Mouse (Mus musculus) embryonic facial prominence, embryonic 13.5 days (tissue): Measurements from ENCODE around the gene Chka. TPM values are rescaled to one million over a fixed set of nuclear protein-coding genes. Genes with fewer than 3 reads are reported as not detected.
A peak's percentile ranks its signal among the peaks of the same experiment; 100 is the strongest.

Experiments
- ATAC-seq: fragments of 200-750 bp; cut with Nextera tagmentation; 2 replicates; pipeline ENCODE4 v1.8.0; 2017; ENCODE audit warnings: low read depth; ENCODE audit not compliant: insufficient number of reproducible peaks, insufficient read depth, low FRiP score, low TSS enrichment
- H3K27ac ChIP-seq: fragments of 300-500 bp; sonication (generic); 2 replicates; pipeline ENCODE4 v1.5.1; 2015; ENCODE audit warnings: moderate library complexity, mild to moderate bottlenecking, inconsistent platforms
- H3K27me3 ChIP-seq: fragments of 300-500 bp; sonication (generic); 2 replicates; pipeline ENCODE4 v1.6.1; 2015; ENCODE audit warnings: mild to moderate bottlenecking, inconsistent platforms
- H3K36me3 ChIP-seq: fragments of 300-500 bp; sonication (generic); 2 replicates; pipeline ENCODE4 v1.6.1; 2015; ENCODE audit warnings: mild to moderate bottlenecking, inconsistent platforms
- H3K4me1 ChIP-seq: fragments of 300-500 bp; sonication (generic); 2 replicates; pipeline ENCODE4 v1.6.1; 2015; ENCODE audit warnings: inconsistent platforms
- H3K4me2 ChIP-seq: fragments of 300-500 bp; sonication (generic); 2 replicates; pipeline ENCODE4 v1.6.1; 2015; ENCODE audit warnings: moderate library complexity, mild to moderate bottlenecking, inconsistent platforms
- H3K4me3 ChIP-seq: fragments of 300-500 bp; sonication (generic); 2 replicates; pipeline ENCODE4 v1.5.1; 2015; ENCODE audit warnings: mild to moderate bottlenecking, inconsistent platforms
- H3K9ac ChIP-seq: fragments of 300-500 bp; sonication (generic); 2 replicates; pipeline ENCODE4 v1.6.1; 2015; ENCODE audit warnings: mild to moderate bottlenecking, inconsistent platforms
- H3K9me3 ChIP-seq: fragments of 300-500 bp; sonication (generic); 2 replicates; pipeline ENCODE4 v1.6.1; 2016; ENCODE audit warnings: inconsistent platforms
- WGBS: fragments of 180-500 bp; shearing (Covaris S2); methylation state at CpG from one replicate; pipeline ENCODE4 v1.1.7; 2015; ENCODE audit warnings: mixed read lengths; 5-methylcytosine and 5-hydroxymethylcytosine counted together
- polyA plus RNA-seq: library from polyadenylated mRNA; unstranded; fragments of >200 nt; fragmentation: Nextera tagmentation; extraction: Ambion mirVana; gene quantifications from 2 replicates; pipeline ENCODE4 v1.2.1, GENCODE M21; 2015

Chka gene
- polyA plus RNA-seq, 1 experiment from 2014 or later, result 56.5 TPM

DNA sequence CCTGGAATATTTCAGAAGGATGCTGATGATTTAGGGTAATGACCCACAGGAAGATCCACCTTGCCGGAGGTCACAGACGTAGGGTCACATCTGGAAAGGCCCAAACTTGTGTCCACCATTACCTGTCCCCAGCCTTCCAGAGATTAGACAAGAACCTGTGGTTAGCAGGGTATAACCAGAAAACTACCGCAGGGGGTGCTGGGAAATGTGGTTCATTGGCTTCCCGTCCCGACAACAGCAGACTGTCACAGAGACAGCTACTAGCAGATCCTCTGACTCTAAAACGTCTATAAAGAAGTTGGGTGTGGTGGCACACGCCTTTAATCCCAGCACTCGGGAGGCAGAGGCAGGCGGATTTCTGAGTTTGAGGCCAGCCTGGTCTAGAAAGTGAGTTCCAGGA, 14.8 kb upstream of the Chka start:
- Histone ChIP-seq H3K4me2 (no peak overlapping the region), H3K27ac (no peak overlapping the region), H3K4me3 (no peak overlapping the region), H3K36me3 (no peaks in the 10 kb centered on the region), H3K27me3 (no peaks in the 10 kb centered on the region), H3K9me3 (no peaks in the 10 kb centered on the region), H3K9ac (no peak overlapping the region), H3K4me1 (peaks cover 8% of the 10 kb centered on the region; the same call in 1 of the 2 replicates)
- no peak for ATAC-seq
- 88% methylated on average over 9 of the region's 9 CpGs for WGBS

DNA sequence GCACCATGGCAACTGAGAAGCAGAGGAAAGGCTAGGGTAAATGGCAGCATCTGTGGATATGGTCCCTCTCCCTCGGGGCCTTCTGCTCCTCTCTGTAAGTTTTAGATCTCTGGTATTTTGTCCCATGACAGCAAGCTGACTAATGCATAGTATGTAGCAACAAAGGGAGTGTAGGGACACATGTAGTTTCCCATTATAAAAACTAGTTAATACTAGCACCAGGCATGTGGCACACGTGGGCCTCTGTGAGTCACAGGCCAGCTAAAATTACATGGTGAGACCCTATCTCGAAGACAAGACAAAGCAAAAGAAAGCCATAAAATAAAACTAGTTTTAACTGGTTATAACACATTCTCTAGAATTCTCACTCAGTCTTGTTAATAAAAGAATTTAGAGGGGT, 12.6 kb upstream of the Chka start:
- H3K4me1 ChIP-seq, result 0 out of 2 replicates have a peak, but pooled peaks cover 4% of the 10 kb centered on the region
- H3K36me3 ChIP-seq, result no peaks in the 10 kb centered on the region
- ATAC-seq, result no peak
- H3K4me2 ChIP-seq, result no peak overlapping the region
- no peaks in the 10 kb centered on the region for H3K9me3 ChIP-seq
- H3K27me3 ChIP-seq, result no peaks in the 10 kb centered on the region
- H3K27ac ChIP-seq, result no peak overlapping the region
- H3K9ac ChIP-seq, result no peak overlapping the region
- H3K4me3 ChIP-seq, result no peak overlapping the region
- 71% methylated on average over 3 of the region's 3 CpGs for WGBS

DNA sequence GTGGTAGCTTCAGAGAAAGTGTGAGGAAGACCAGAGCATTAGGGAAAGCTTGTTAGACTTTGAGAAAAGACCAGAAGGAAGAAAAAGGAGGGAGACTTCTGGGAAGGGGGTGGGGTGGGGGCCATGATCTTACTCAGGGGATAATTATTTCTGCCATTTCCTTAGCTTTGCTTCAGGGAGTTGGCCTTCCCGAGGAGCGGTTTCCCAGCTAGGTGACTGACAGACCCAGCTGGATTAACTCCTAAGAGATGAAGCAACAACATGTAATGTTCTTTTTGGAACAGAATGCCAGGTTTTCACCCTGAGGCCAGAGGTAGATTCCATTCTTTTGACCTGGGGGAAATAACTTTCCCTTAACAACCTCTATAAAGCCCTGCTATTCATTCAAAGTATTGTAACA, 11.9 kb upstream of the Chka start:
- 25% methylated on average over 2 of the region's 2 CpGs for WGBS
- no peak overlapping the region for H3K27ac ChIP-seq
- ATAC-seq, result no peak

DNA sequence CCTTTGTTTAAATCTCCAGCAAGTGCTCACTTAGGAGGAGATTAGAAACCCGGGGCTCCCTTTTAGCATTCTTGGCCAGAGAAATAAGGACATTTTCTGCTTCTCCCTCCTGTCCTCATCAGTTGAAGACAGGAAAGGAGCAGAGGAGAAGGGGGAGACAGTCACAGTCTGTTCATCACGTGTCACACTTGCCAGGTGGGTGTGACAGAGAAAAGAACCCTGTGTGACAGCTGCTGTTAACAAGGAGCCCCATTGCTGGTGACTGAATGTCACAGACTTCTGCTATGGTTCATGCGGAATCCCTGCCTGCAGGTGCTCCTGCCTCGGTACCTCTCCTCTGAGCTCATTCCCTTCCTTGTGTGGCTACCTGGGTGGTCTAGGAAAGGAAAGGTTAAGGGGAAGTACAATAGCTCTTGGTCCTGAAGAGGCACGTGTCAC, 11.3 kb upstream of the Chka start:
- 37% methylated on average over 5 of the region's 5 CpGs for WGBS
- Histone ChIP-seq H3K9ac (no peak overlapping the region), H3K9me3 (no peaks in the 10 kb centered on the region), H3K27ac (no peak overlapping the region; the same call in 1 of the 2 replicates), H3K4me3 (no peak overlapping the region), H3K36me3 (no peaks in the 10 kb centered on the region), H3K4me2 (no peak overlapping the region), H3K4me1 (0 out of 2 replicates have a peak, but pooled peaks cover 4% of the 10 kb centered on the region), H3K27me3 (no peaks in the 10 kb centered on the region)
- no peak for ATAC-seq

More for the DNA sequence above, 11.9 kb upstream of the Chka start:
- Histone ChIP-seq H3K36me3 (no peaks in the 10 kb centered on the region), H3K27me3 (no peaks in the 10 kb centered on the region), H3K9me3 (no peaks in the 10 kb centered on the region), H3K4me3 (no peak overlapping the region), H3K4me1 (0 out of 2 replicates have a peak, but pooled peaks cover 4% of the 10 kb centered on the region), H3K4me2 (no peak overlapping the region), H3K9ac (no peak overlapping the region)

DNA sequence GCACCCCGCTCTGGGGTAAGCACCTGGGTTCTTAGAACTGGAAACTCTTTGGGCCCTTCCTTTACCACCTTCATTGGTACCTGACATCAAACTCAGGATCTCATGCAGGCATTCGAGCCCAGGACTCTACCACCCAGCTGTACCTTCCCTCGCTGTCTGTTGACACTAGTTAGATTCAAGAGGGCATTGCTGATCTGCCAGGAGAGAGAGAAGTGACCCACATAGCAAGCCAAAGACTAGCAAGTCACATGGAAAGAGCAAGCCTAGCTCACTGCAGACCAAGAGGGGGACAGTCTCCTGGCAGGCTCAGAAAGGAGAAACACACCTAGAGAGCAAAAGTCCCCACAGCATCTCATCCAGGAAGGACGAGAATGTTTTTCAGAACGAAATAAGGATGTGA, 10.9 kb upstream of the Chka start:
- Histone ChIP-seq H3K9me3 (no peaks in the 10 kb centered on the region), H3K4me3 (no peak overlapping the region), H3K9ac (no peak overlapping the region), H3K4me2 (no peak overlapping the region), H3K27ac (no peak overlapping the region), H3K4me1 (0 out of 2 replicates have a peak, but pooled peaks cover 4% of the 10 kb centered on the region), H3K36me3 (no peaks in the 10 kb centered on the region), H3K27me3 (no peaks in the 10 kb centered on the region)
- WGBS, result 82% methylated on average over 5 of the region's 5 CpGs
- ATAC-seq, result no peak

DNA sequence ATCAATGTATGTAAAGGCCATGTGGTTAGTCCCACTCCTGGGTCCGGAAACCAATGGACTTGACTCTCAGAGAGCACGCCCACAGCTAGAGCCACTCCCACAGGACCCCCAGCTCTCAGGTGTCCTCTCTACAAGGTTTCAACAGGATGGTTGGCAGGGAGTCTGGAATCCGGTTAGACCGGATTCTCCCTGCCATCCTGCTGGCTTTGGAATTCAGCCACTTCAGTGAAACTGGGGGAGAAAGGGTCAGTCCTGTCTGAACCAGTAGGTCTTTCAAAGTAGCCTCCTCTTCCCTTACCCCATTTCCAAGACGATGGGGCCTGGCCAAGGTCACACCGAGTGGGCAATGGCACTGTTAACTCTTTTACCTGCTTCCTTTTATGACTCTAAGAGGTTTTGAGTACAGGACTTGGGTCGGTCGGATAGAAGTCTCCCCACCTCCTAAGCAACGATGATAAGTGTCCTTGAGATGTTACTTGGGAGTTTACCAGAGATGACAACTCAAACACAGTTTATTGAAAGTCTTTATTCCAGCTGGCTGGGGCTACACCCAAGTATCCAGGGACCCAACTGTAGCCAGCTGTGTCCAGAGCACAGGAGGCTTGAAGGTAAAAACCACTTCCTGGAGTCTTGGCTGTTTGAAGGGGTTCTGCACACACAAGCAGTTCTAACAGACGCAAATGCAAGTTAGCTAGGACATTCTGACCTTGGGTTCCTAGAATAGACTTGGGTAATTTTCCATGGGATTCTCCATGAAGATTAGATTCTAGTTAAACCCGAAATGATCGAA, 9.0 kb upstream of the Chka start:
- no peak overlapping the region for H3K27ac ChIP-seq

GRCm38 (mm10) chr19:3843629-3844028, 7.9 kb upstream of the Chka start:
- Histone ChIP-seq H3K36me3 (no peaks in the 10 kb centered on the region), H3K9me3 (no peaks in the 10 kb centered on the region), H3K27ac (no peak overlapping the region), H3K4me3 (no peak overlapping the region), H3K9ac (no peak overlapping the region), H3K4me1 (0 out of 2 replicates have a peak, but pooled peaks cover 4% of the 10 kb centered on the region), H3K4me2 (no peak overlapping the region), H3K27me3 (no peaks in the 10 kb centered on the region)
- 69% methylated on average over 2 of the region's 2 CpGs for WGBS
- ATAC-seq, result no peak

More for the DNA sequence above, 9.0 kb upstream of the Chka start:
- Histone ChIP-seq H3K4me3 (no peak overlapping the region), H3K36me3 (no peaks in the 10 kb centered on the region), H3K9ac (no peak overlapping the region), H3K27me3 (no peaks in the 10 kb centered on the region), H3K4me2 (no peak overlapping the region), H3K9me3 (no peaks in the 10 kb centered on the region), H3K4me1 (0 out of 2 replicates have a peak, but pooled peaks cover 4% of the 10 kb centered on the region)
- 39% methylated on average over 12 of the region's 12 CpGs for WGBS
- ATAC-seq, result 0 out of 2 replicates have a peak, but pooled peaks have one; percentile 32

DNA sequence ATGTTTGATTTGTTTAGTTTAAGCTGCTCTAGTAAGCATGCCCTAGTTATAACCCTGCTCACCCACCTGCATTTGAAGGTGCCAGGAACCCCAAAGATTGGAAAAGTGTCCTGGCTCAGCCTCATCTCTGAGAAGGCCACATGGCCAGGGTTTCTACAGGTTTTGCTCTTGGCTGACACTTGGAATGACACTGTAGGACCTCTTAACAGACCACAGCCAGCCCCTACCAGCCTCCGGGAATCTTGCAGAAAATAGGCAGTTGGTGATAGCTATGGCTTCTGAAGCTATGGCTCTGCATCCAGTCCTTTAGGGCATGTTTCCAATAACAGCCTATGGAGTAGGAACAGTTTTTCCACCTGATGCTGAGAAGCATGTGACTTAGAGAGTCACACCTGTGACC, 6.7 kb upstream of the Chka start:
- H3K36me3 ChIP-seq, result no peaks in the 10 kb centered on the region
- H3K27ac ChIP-seq, result no peak overlapping the region
- 0 out of 2 replicates have a peak, but pooled peaks cover 3% of the 10 kb centered on the region for H3K4me1 ChIP-seq
- H3K9ac ChIP-seq, result no peak overlapping the region
- no peak overlapping the region for H3K4me2 ChIP-seq
- H3K27me3 ChIP-seq, result no peaks in the 10 kb centered on the region
- H3K4me3 ChIP-seq, result no peak overlapping the region
- ATAC-seq, result no peak
- 90% methylated on average over 1 of the region's 1 CpGs for WGBS
- no peaks in the 10 kb centered on the region for H3K9me3 ChIP-seq

DNA sequence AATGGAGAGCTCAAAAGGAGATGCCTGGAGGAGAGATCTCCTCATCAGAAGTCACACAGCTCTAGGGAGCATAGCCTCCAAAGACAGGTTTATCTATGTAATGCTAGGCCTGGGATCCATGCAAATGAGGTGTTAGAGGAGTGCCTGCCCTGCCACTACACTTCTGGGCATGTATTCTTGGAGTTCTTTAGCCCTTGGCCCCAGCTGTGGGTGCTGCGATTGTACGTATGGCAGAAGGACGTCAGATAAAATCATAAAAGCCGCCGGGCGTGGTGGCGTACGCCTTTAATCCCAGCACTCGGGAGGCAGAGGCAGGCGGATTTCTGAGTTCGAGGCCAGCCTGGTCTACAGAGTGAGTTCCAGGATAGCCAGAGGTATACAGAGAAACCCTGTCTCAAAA, 6.2 kb upstream of the Chka start:
- no peak overlapping the region for H3K4me3 ChIP-seq
- no peaks in the 10 kb centered on the region for H3K9me3 ChIP-seq
- no peaks in the 10 kb centered on the region for H3K27me3 ChIP-seq
- no peak overlapping the region for H3K27ac ChIP-seq
- no peaks in the 10 kb centered on the region for H3K36me3 ChIP-seq
- WGBS, result 89% methylated on average over 11 of the region's 11 CpGs
- H3K4me1 ChIP-seq, result no peaks in the 10 kb centered on the region
- H3K4me2 ChIP-seq, result no peak overlapping the region
- no peak for ATAC-seq
- H3K9ac ChIP-seq, result no peak overlapping the region

GRCm38 (mm10) chr19:3845803-3846406, 5.7 kb upstream of the Chka start:
- Histone ChIP-seq H3K27ac (no peak overlapping the region), H3K9ac (no peak overlapping the region), H3K9me3 (no peaks in the 10 kb centered on the region), H3K27me3 (no peaks in the 10 kb centered on the region), H3K4me1 (peaks cover 2% of the 10 kb centered on the region), H3K4me3 (no peak overlapping the region), H3K4me2 (no peak overlapping the region), H3K36me3 (no peaks in the 10 kb centered on the region)
- WGBS, result 52% methylated on average over 1 of the region's 1 CpGs
- ATAC-seq, result no peak

DNA sequence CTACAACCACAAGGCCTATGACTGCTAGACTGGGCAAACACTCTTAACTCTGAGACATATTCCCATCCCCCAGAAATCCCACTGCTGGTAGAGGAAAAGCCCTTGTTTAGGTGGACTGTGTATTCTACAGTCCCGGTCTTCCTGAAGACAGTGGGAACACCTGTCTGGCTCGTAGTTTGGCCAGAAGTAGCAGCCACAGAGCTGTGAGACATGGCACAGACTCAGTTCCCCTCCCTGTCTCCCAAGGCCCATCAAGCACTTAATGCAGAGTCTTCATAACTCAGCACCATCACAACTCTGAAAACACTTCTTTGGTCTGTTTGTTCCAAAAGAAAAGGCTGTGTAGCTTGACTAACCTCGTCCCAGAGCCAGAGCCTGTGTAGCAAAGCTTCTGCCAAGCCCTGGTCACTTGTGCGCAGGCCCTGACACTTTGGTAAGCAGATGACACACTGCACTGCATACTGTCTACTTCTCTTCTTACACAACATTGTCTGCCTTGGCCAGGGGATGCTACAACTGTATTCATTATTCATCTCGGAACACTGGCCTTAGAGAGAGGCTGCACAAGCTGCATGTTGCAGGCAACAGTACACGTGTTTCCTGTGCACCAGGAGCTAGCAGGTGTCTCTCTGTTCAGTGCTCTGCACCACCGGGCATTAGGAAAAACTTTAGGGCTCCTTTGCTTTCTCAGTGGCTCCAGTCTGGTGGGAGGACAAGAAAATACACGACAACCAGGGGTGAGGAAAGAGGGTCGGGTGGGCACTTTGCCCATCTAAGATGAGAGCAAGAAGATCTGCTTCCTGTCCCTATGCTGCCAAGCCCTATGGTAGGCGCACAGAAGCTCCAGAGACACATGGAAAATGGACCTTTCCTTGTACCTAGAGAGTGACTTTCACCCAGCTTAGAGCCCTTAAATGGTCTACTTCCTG, 4.6 kb upstream of the Chka start:
- WGBS, result 77% methylated on average over 10 of the region's 10 CpGs
- H3K27ac ChIP-seq, result no peak overlapping the region
- no peak overlapping the region for H3K4me3 ChIP-seq
- no peak for ATAC-seq
- H3K27me3 ChIP-seq, result no peaks in the 10 kb centered on the region
- H3K4me2 ChIP-seq, result no peak overlapping the region
- H3K9ac ChIP-seq, result no peak overlapping the region
- no peaks in the 10 kb centered on the region for H3K9me3 ChIP-seq
- no peaks in the 10 kb centered on the region for H3K36me3 ChIP-seq
- peaks cover 6% of the 10 kb centered on the region for H3K4me1 ChIP-seq
